Mouse (Mus musculus) liver, embryonic 14.5 days (tissue): ENCODE measurements around the gene Pgc. TPM values are rescaled to one million over a fixed set of nuclear protein-coding genes. Genes with fewer than 3 reads are reported as not detected.
A peak's percentile ranks its signal among the peaks of the same experiment; 100 is the strongest.

ENCODE experiments used
- ATAC-seq: fragments of 200-750 bp; cut with Nextera tagmentation; 2 replicates; pipeline ENCODE4 v1.8.0; 2017; ENCODE audit warnings: moderate number of reproducible peaks, mild to moderate bottlenecking, moderate library complexity; ENCODE audit not compliant: insufficient read depth
- DNase-seq, 3 experiments: peaks; one replicate each; pipeline ENCODE4 v3.0.0-alpha.2; 2012 to 2013; ENCODE audit warnings: low read depth in 3 of 3, low spot score in 3 of 3
- H3K27ac ChIP-seq: fragments of 300-500 bp; sonication (generic); 2 replicates; pipeline ENCODE4 v1.5.1; 2014; ENCODE audit warnings: moderate library complexity, mild to moderate bottlenecking, control low read depth, inconsistent platforms
- H3K27me3 ChIP-seq: fragments of 300-500 bp; sonication (generic); 2 replicates; pipeline ENCODE4 v1.6.1; 2014; ENCODE audit warnings: mild to moderate bottlenecking, low read length, moderate library complexity; ENCODE audit not compliant: control insufficient read depth, insufficient read depth
- H3K36me3 ChIP-seq: fragments of 300-500 bp; sonication (generic); replicated peaks from 2 replicates; pipeline ENCODE4 v1.6.1; 2014; ENCODE audit warnings: low read depth; ENCODE audit not compliant: control insufficient read depth, insufficient read depth
- H3K4me1 ChIP-seq, 2 experiments: fragments of 200-500 bp in 1 of 2; fragments of 300-500 bp in 1 of 2; sonication (generic) in 1 of 2; replicated peaks; 2 replicates each; pipeline ENCODE4 v1.6.1; 2012 to 2014; ENCODE audit warnings: antibody characterized with exemption in 1 of 2, inconsistent platforms in 1 of 2, low read length in 1 of 2; ENCODE audit not compliant: control insufficient read depth in 2 of 2, insufficient read depth in 2 of 2
- H3K4me2 ChIP-seq: fragments of 300-500 bp; sonication (generic); 2 replicates; pipeline ENCODE4 v1.6.1; 2014; ENCODE audit warnings: low read depth, mild to moderate bottlenecking, control low read depth, moderate library complexity
- H3K4me3 ChIP-seq, 2 experiments: fragments of 200-500 bp in 1 of 2; fragments of 300-500 bp in 1 of 2; sonication (generic) in 1 of 2; 2 replicates each; pipeline ENCODE4 v1.5.1; 2012 to 2014; ENCODE audit warnings: low read depth in 2 of 2, low read length in 2 of 2, mild to moderate bottlenecking in 2 of 2, control low read depth in 1 of 2, inconsistent platforms in 1 of 2, moderate library complexity in 1 of 2; ENCODE audit not compliant: insufficient read depth in 1 of 2
- H3K9ac ChIP-seq: fragments of 300-500 bp; sonication (generic); replicated peaks from 2 replicates; pipeline ENCODE4 v1.6.1; 2014; ENCODE audit warnings: mild to moderate bottlenecking, control low read depth, moderate library complexity
- H3K9me3 ChIP-seq: fragments of 300-500 bp; sonication (generic); 2 replicates; pipeline ENCODE4 v1.6.1; 2016; ENCODE audit warnings: low read length, mixed read lengths; ENCODE audit not compliant: control insufficient read depth
- CTCF ChIP-seq: IDR thresholded peaks from 2 replicates; pipeline ENCODE4 v1.5.1; 2016; ENCODE audit warnings: antibody characterized with exemption, low read depth, control low read depth
- EP300 ChIP-seq: IDR thresholded peaks from 2 replicates; pipeline ENCODE4 v1.6.1; 2016; ENCODE audit warnings: antibody characterized with exemption, low read depth
- WGBS: fragments of 180-500 bp; shearing (Covaris S2); extraction: QIAGEN DNeasy Blood & Tissue Kit; methylation state at CpG from one replicate; pipeline ENCODE4 v1.1.7; 2014; ENCODE audit not compliant: insufficient replicate concordance; 5-methylcytosine and 5-hydroxymethylcytosine counted together
- polyA plus RNA-seq, 2 experiments: library from polyadenylated mRNA; depleted of rRNA in 1 of 2; stranded (reverse) in 1 of 2; unstranded in 1 of 2; fragments of >200 nt; fragmentation: Nextera tagmentation in 1 of 2; extraction: Ambion mirVana in 1 of 2; gene quantifications; 2 replicates each; pipeline versions ENCODE4 v1.2.1 to v1.2.3; 2012 to 2014

The Pgc gene
- polyA plus RNA-seq, 2 experiments = not detected

DNA sequence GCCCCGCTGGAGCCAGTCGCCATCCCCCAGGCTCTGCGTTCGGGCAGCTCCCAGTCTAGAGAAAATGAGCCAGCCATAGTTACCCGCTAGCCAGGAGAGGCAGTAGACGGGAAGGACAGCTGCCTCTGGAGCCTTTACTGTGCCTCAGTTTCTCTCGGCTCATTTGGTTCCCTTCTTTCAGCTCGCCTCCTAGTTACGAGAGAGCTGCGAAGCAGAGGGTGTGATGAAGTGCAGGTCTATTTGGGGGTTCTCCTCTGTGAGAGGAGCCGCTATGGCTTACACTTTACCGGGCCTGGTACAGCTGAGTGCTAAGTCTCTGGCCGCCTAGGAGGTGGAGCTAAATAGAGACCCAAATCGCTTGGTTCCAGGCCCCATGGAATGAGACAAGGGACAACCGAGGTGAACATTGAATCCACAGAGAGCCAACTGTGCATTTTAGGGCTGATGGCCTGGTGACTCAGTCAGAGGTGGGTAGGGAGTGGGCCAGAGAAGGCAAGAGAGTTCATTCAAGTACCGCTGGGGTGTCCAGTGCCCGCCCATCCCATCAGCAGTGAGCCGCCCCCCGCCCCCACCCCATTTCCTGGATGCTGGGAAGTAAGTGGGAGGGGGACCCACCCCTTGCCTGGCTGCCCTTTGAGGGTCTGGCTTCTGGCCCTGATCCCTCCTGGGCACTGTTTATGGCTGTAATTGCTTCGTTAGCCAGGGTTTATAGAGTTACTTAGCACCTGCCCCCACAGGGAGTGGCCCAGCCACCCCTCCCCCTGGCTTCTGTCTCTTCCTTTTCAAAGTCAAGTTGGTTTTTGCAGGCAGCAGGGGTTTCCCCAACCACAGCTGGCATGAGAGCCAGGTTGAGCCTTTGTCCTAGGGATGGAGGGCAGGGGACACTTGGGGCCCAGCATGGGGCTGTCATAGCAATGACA, 12.5 kb downstream of the Pgc start:
- Histone ChIP-seq H3K4me2 (peak overlapping the region; percentile 78), H3K4me3 (peak overlapping the region in 1 of 2 experiments; percentile 67; a peak in 3 of 4 replicates), H3K4me1 (peaks cover 10 to 16% of the 10 kb centered on the region in 2 experiments), H3K27ac (no peak overlapping the region), H3K9me3 (no peaks in the 10 kb centered on the region), H3K36me3 (no peaks in the 10 kb centered on the region), H3K27me3 (peaks cover 12% of the 10 kb centered on the region), H3K9ac (no peak overlapping the region)
- WGBS = 24% methylated on average over 19 of the region's 20 CpGs
- no peak for DNase-seq
- no peak for ATAC-seq
- no peak for TF ChIP-seq CTCF
- no peak for TF ChIP-seq EP300

DNA sequence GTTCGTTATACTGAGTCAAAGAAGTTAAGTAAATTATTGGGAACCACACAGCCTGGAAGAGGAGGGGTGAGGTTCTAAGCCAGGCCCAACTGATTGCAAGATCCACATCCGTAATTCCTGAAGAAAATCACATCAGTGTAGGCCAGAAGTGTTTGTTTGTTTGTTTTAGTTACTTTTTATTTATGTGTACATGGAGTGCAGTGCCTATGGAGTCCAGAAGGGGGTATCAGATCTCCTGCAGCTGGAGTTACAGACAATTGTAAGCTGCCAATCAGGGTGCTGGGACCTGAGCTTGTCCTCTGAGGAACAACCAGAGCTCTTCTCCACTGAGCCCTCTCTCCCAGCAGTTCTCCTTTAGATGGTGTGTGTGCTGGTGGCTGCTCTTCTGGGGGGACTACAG, 13.5 kb downstream of the Pgc start:
- Histone ChIP-seq H3K36me3 (no peaks in the 10 kb centered on the region), H3K9me3 (no peaks in the 10 kb centered on the region), H3K4me3 (no peak overlapping the region), H3K9ac (no peak overlapping the region), H3K4me2 (no peak overlapping the region), H3K4me1 (peaks cover 10 to 16% of the 10 kb centered on the region in 2 experiments), H3K27ac (no peak overlapping the region), H3K27me3 (peaks cover 12% of the 10 kb centered on the region)
- ATAC-seq = no peak
- DNase-seq = no peak
- peak; percentile 49 for TF ChIP-seq CTCF
- no peak for TF ChIP-seq EP300
- WGBS = 69% methylated on average over 2 of the region's 2 CpGs

DNA sequence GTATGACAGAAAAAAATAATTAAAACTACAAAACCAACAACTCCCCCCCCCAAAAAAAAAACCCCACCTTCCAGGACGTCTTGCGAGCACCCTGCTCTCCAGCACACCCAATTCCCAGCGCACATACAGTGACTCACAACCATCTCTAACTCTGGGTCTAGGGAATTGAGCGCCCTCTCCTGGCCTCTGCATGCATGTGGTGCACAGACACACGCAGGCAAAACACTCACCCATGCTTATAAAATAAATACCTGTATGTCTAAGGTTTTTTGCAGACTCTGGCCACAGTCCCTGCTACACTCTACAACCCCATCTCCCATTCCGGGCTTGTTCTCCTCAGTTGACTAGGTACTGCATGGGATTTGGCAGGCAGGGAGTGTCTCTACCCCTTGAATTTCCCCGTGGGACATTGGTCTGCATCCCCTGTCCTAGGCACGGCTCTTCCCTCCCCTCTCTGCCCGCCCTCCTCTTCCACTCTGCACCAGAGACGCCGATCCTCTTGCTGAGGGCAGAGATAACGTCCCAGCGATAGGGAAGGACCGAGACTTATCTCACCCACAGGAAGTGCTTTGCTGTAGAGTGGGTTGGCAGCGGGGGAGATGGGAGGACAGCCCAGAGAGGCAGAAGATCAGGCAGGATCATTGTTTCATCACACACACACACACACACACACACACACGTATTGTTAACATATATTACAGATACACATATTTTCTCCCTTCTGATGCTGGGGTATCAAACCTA, 16.5 kb downstream of the Pgc start:
- peak overlapping the region; percentile 20 for H3K4me2 ChIP-seq
- H3K9ac ChIP-seq = no peak overlapping the region
- DNase-seq (no peak), ATAC-seq (peak; percentile 80)
- TF ChIP-seq EP300 = 0 out of 2 replicates have a peak, but pooled peaks have one; percentile 10
- peak; percentile 73 for TF ChIP-seq CTCF
- no peak overlapping the region for H3K4me3 ChIP-seq
- peaks cover 10 to 16% of the 10 kb centered on the region in 2 experiments for H3K4me1 ChIP-seq
- peaks cover 8% of the 10 kb centered on the region for H3K27me3 ChIP-seq
- no peaks in the 10 kb centered on the region for H3K9me3 ChIP-seq
- H3K27ac ChIP-seq = no peak overlapping the region
- H3K36me3 ChIP-seq = no peaks in the 10 kb centered on the region
- 6% methylated on average over 16 of the region's 16 CpGs for WGBS

DNA sequence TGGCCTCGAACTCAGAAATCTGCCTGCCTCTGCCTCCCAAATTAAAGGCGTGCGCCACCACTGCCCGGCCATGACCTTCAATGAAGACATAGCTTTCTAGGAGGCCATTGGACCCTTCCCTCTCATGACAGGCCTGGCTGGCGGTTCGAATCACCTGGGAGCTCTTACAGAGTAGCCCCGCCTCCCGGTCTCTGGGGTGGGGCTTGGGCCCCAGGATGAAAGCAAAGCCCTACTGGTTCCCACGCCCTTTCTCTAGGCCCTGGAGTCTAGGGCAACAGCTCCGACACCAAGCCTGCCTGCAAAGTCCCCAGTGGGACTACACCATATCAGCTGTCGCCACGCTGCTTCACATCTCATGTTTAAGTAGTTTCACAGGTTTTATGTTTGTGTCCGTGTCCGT, 17.4 kb downstream of the Pgc start:
- Histone ChIP-seq H3K4me1 (peaks cover 10 to 16% of the 10 kb centered on the region in 2 experiments), H3K4me3 (no peak overlapping the region), H3K36me3 (no peaks in the 10 kb centered on the region), H3K9me3 (no peaks in the 10 kb centered on the region), H3K4me2 (no peak overlapping the region), H3K9ac (no peak overlapping the region), H3K27ac (no peak overlapping the region), H3K27me3 (no peaks in the 10 kb centered on the region; the same call in 1 of the 2 replicates)
- WGBS = 78% methylated on average over 14 of the region's 14 CpGs
- ATAC-seq = no peak
- TF ChIP-seq EP300 (no peak), CTCF (no peak)
- no peak for DNase-seq
